Mouse (Mus musculus) spleen, embryonic (tissue): ENCODE measurements around the gene Zfp935.
"Not testable (repeated sequence)": the region's sequence is repeated elsewhere in the genome, so short reads cannot be mapped to it uniquely, and the experiment has no call there.

Experiments
- CTCF ChIA-PET: fragments of 350-600 bp; sonication (Branson Sonifier 250); formaldehyde crosslinking; loops from one replicate; lab custom pipeline; 2022; lab: Charles Lee

Gene Zfp935

GRCm38 (mm10) chr13:62558189-62559110, at the start of gene Zfp935:
Zfp935 (minus strand) TSS chr13:62558511.
- CTCF ChIA-PET, result not testable (repeated sequence)

GRCm38 (mm10) chr13:62571099-62571498, 12.8 kb upstream of the Zfp935 start, which contains the start of gene Zfp934:
Zfp934 (minus strand) TSS chr13:62571199.
- CTCF ChIA-PET, result not testable (repeated sequence)

GRCm38 (mm10) chr13:62561696-62562095, 3.4 kb upstream of the Zfp935 start:
- CTCF ChIA-PET, result not testable (repeated sequence)

- CTCF ChIA-PET, result not testable (repeated sequence)
Measured at GRCm38 (mm10) chr13:62530129-62530528, 28.2 kb downstream of the Zfp935 start.

GRCm38 (mm10) chr13:62510641-62511420, 47.5 kb downstream of the Zfp935 start:
- CTCF ChIA-PET, result not testable (repeated sequence)

- CTCF ChIA-PET, result not testable (repeated sequence)
Measured at GRCm38 (mm10) chr13:62472661-62473060, 85.7 kb downstream of the Zfp935 start.

- CTCF ChIA-PET, result not testable (repeated sequence)
Measured at GRCm38 (mm10) chr13:62469947-62470346, 88.4 kb downstream of the Zfp935 start.

GRCm38 (mm10) chr13:62466424-62467334, 91.6 kb downstream of the Zfp935 start, which contains the start of gene Gm49359:
Gm49359 (minus strand) TSS chr13:62466832.
- CTCF ChIA-PET, result not testable (repeated sequence)
